Mouse (Mus musculus): Measurements from ENCODE around the gene Pagr1a.

GRCm38 (mm10) chr7:127003620-127004019, 13.5 kb downstream of the Pagr1a start:
- no peak for TF ChIP-seq CTCF (IDR thresholded peaks at IDR 0.05; ENCODE audit: low read depth)
- TF ChIP-seq EP300 (optimal IDR thresholded peaks at IDR 0.05): no peak
